Mouse (Mus musculus): ENCODE measurements around the gene Ugt1a8.

The Ugt1a8 gene

DNA sequence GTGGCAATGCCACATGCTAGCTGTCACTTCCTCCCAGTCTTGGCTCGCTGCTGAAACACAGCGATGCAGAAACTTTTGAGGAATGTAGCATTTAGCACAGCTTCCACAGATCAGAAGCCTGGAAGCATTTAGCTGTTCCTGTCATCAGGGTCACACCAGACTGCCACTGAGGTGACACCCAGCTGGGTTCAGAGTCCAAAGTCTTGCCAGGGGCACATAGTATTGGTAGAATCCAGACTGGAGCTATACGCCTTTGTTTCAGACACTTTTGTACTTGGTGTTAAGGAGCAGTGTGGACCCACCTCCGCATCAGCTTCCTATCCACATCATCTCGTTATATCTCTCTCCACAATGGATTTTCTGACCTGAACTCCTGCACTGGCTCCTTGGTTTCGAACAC is 165.9 kb downstream of the Ugt1a8 start:
- Histone ChIP-seq H3K36me3 (ENCODE audit: insufficient read depth, low read length) (no peaks in the 10 kb centered on the region), H3K4me3 (replicated peaks; ENCODE audit: low read length) (no peak overlapping the region), H3K4me1 (replicated peaks; ENCODE audit: low read depth, low read length) (no peaks in the 10 kb centered on the region), H3K27me3 (ENCODE audit: insufficient read depth, low read length) (peaks cover 37% of the 10 kb centered on the region), H3K9me3 (ENCODE audit: low read length) (peaks cover 14% of the 10 kb centered on the region)
- no peak for TF ChIP-seq POU5F1 (IDR thresholded peaks at IDR 0.05; ENCODE audit: borderline replicate concordance, low read length)
- no peak for TF ChIP-seq NANOG (IDR thresholded peaks at IDR 0.05; ENCODE audit: borderline replicate concordance, low read length)
- no peak for TF ChIP-seq CTCF (conservative IDR thresholded peaks at IDR 0.05; ENCODE audit: low read length)

DNA sequence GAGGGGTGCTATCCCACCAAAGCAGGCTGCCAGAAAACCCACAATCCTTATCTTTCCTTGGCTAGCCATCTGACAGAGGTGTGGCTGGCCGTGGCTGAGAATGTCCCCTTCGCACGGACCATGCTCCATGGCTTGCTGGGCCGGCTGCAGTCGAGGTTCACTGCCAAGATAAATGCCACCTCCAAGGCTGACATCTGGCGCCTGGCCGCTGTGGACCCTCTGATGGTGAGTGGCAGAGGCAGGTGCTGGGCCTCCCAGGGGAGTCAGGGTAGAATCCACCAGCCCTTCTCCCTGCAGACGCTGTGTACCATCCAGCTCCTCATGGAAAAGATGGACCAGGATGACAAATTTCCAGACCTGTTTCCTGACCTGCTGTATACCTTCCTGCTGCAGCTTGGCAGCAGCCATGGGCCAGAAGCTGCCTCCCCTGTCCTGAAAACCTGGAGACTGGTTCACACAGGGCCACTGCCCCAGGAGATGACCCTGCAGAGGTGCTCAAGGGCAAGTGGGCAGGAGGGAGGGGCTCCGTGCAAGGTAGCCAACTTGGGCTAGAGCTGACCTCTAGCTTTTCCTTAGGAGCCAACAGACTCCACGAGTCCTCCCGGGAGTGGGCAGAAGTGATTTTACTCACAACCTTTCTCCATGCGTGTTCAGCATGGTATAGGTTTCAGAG is 167.3 kb downstream of the Ugt1a8 start:
- Histone ChIP-seq H3K9me3 (ENCODE audit: low read length) (peaks cover 20% of the 10 kb centered on the region; the same call in 1 of the 2 replicates), H3K27me3 (ENCODE audit: insufficient read depth, low read length) (peaks cover 37% of the 10 kb centered on the region), H3K4me3 (replicated peaks; ENCODE audit: low read length) (no peak overlapping the region), H3K4me1 (replicated peaks; ENCODE audit: low read depth, low read length) (no peaks in the 10 kb centered on the region; the same call in 1 of the 2 replicates), H3K36me3 (ENCODE audit: insufficient read depth, low read length) (peaks cover 7% of the 10 kb centered on the region)
- TF ChIP-seq NANOG (IDR thresholded peaks at IDR 0.05; ENCODE audit: borderline replicate concordance, low read length): no peak
- TF ChIP-seq CTCF (conservative IDR thresholded peaks at IDR 0.05; ENCODE audit: low read length): no peak
- no peak for TF ChIP-seq POU5F1 (IDR thresholded peaks at IDR 0.05; ENCODE audit: borderline replicate concordance, low read length)

DNA sequence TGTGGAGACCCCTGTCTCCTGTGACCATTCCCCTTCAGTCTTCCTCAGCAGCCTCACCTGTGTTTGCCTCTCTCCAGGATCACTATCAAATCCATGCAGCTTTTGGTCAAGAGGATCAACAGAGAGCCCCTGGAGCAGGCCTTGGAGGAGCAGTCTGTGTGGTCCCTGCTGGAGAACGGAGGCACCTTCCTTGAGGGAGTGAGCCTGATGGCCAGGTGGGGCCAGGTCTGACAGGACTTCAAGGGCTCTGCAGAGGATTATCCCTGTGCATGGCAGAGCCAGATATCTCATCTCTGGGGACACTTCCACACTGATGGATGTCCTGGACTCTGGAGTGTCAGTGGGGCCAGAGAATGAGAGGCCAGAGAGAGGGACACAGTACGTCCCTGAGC is 167.8 kb downstream of the Ugt1a8 start:
- Histone ChIP-seq H3K9me3 (ENCODE audit: low read length) (peaks cover 26% of the 10 kb centered on the region), H3K4me3 (replicated peaks; ENCODE audit: low read length) (no peak overlapping the region), H3K27me3 (ENCODE audit: insufficient read depth, low read length) (peaks cover 37% of the 10 kb centered on the region), H3K36me3 (ENCODE audit: insufficient read depth, low read length) (peaks cover 13% of the 10 kb centered on the region), H3K4me1 (replicated peaks; ENCODE audit: low read depth, low read length) (peaks cover 5% of the 10 kb centered on the region; the same call in 1 of the 2 replicates)
- TF ChIP-seq NANOG (IDR thresholded peaks at IDR 0.05; ENCODE audit: borderline replicate concordance, low read length) (no peak), POU5F1 (IDR thresholded peaks at IDR 0.05; ENCODE audit: borderline replicate concordance, low read length) (no peak), CTCF (conservative IDR thresholded peaks at IDR 0.05; ENCODE audit: low read length) (no peak)

DNA sequence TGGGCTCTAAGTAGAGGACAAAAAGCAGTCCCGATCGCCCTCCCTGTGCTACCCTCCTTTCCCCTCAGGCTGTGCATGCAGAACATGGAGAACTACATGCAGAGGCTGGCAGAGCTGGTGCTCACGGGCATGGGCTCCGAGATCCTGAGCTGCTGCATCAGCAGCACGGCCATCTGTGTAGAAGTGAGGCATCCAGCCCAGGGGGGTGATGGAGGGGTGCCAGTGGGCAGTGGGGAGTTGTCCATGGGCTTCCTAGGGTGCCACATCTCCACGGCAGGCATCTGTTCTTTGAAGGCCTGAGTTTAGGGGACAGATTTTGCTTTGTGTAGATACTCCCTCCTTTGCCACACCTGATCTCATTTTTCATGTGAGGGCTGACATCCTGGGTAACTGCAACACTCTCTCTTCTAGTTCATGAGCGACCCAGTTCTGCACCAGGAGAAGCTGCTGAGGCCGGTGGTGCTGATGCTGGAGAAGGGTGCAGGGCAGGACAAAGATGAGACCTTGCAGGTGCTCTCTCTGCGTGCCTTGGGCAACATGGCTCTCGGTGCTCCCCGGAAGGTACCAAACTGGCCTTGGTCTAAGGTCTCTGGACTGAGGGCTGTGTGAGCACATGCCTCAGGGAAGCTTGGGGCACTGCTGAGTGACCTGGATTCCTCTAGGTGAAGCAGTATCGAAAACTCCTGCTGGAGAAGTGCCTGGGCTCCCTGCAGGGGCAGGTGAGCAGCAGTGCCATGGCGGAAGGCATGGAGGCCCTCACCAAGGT is 168.6 kb downstream of the Ugt1a8 start:
- TF ChIP-seq CTCF (conservative IDR thresholded peaks at IDR 0.05; ENCODE audit: low read length) (no peak), NANOG (IDR thresholded peaks at IDR 0.05; ENCODE audit: borderline replicate concordance, low read length) (no peak), POU5F1 (IDR thresholded peaks at IDR 0.05; ENCODE audit: borderline replicate concordance, low read length) (no peak)
- Histone ChIP-seq H3K27me3 (ENCODE audit: insufficient read depth, low read length) (peaks cover 37% of the 10 kb centered on the region), H3K4me3 (replicated peaks; ENCODE audit: low read length) (no peak overlapping the region), H3K4me1 (replicated peaks; ENCODE audit: low read depth, low read length) (peaks cover 7% of the 10 kb centered on the region; the same call in 1 of the 2 replicates), H3K9me3 (ENCODE audit: low read length) (peaks cover 28% of the 10 kb centered on the region), H3K36me3 (ENCODE audit: insufficient read depth, low read length) (peaks cover 20% of the 10 kb centered on the region)

DNA sequence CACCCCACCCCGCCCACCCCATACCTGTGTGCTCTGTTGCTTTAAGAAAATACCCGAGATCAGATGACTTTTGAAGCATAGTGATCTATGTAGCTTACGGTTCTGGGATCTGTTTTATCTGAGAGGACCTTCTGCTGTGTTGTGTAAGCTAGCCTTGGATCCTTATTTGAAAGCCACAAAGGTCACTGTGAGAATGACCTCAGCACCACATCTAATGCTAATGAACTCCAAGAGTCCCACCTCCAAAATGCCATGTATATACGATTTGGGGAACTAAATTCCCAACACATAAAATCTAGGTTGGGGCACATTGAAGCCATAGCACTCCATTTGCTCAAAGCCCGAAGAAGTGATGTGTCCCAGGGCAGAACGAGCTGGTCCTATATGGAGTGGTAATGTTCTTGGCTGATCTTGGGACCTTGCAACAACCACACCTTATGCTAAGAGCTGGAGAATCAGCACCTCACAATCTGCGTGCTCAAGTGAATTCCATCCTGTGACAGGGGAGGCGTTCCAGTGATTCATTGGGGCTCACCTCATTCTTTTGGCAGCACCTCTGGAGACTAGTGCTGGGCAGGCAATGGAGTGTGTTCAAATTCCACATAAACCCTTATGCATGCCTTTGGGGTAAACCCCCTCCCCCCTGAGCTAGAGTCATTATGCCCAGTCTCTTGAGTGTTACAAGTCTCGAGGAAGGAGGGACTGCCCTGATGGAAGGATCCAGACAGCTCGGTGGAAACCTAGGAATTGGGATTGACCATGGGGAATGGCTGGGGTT is 169.5 kb downstream of the Ugt1a8 start:
- TF ChIP-seq POU5F1 (IDR thresholded peaks at IDR 0.05; ENCODE audit: borderline replicate concordance, low read length) (no peak), NANOG (IDR thresholded peaks at IDR 0.05; ENCODE audit: borderline replicate concordance, low read length) (no peak), CTCF (conservative IDR thresholded peaks at IDR 0.05; ENCODE audit: low read length) (no peak)
- Histone ChIP-seq H3K4me3 (replicated peaks; ENCODE audit: low read length) (no peak overlapping the region), H3K36me3 (ENCODE audit: insufficient read depth, low read length) (peaks cover 29% of the 10 kb centered on the region), H3K9me3 (ENCODE audit: low read length) (peaks cover 35% of the 10 kb centered on the region), H3K27me3 (ENCODE audit: insufficient read depth, low read length) (peaks cover 37% of the 10 kb centered on the region), H3K4me1 (replicated peaks; ENCODE audit: low read depth, low read length) (peaks cover 11% of the 10 kb centered on the region)

- TF ChIP-seq NANOG (IDR thresholded peaks at IDR 0.05; ENCODE audit: borderline replicate concordance, low read length) (no peak), POU5F1 (IDR thresholded peaks at IDR 0.05; ENCODE audit: borderline replicate concordance, low read length) (0 out of 2 replicates have a peak, but pooled peaks have one; percentile 22)
Observed at GRCm38 (mm10) chr1:88257681-88258080, 170.1 kb downstream of the Ugt1a8 start.

DNA sequence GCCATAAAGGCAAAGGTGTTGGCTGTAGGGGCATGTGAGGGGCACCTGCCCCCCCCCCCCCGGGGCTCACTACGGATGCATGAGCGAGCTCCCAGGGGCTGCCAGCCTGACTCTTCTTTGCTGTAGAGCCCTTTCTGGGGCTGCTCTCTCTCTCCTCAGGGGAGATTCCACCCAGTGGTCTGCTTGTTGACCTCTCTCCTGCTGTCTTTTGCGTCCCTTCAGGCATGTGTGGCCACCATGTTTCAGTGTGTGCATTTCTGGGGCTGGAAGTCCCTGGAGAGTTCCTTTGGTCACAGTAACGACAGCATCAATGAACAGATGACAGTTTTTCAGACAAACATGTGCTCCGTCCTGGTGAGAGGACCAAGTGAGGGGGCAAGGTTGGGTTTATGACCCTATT is 170.7 kb downstream of the Ugt1a8 start:
- peaks cover 42% of the 10 kb centered on the region for H3K36me3 ChIP-seq (ENCODE audit: insufficient read depth, low read length)
- H3K4me3 ChIP-seq (replicated peaks; ENCODE audit: low read length): no peak overlapping the region
- peaks cover 33% of the 10 kb centered on the region for H3K27me3 ChIP-seq (ENCODE audit: insufficient read depth, low read length)
- no peak for TF ChIP-seq POU5F1 (IDR thresholded peaks at IDR 0.05; ENCODE audit: borderline replicate concordance, low read length)
- TF ChIP-seq NANOG (IDR thresholded peaks at IDR 0.05; ENCODE audit: borderline replicate concordance, low read length): no peak
- TF ChIP-seq CTCF (conservative IDR thresholded peaks at IDR 0.05; ENCODE audit: low read length): no peak
- H3K4me1 ChIP-seq (replicated peaks; ENCODE audit: low read depth, low read length): peaks cover 24% of the 10 kb centered on the region
- peaks cover 37% of the 10 kb centered on the region for H3K9me3 ChIP-seq (ENCODE audit: low read length)

More at GRCm38 (mm10) chr1:88257681-88258080, 170.1 kb downstream of the Ugt1a8 start:
- peaks cover 35% of the 10 kb centered on the region for H3K36me3 ChIP-seq (ENCODE audit: insufficient read depth, low read length)
- peaks cover 35% of the 10 kb centered on the region for H3K9me3 ChIP-seq (ENCODE audit: low read length)
- H3K4me3 ChIP-seq (replicated peaks; ENCODE audit: low read length): no peak overlapping the region
- H3K27me3 ChIP-seq (ENCODE audit: insufficient read depth, low read length): peaks cover 34% of the 10 kb centered on the region
- H3K4me1 ChIP-seq (replicated peaks; ENCODE audit: low read depth, low read length): peaks cover 17% of the 10 kb centered on the region
